Mouse (Mus musculus): ENCODE data around the gene Wnk4. TPM values are rescaled to one million over a fixed set of nuclear protein-coding genes. Genes with fewer than 3 reads are reported as not detected.

Wnk4 gene
- polyA plus RNA-seq, 1 experiment, result 10.4 TPM

GRCm38 (mm10) chr11:101226065-101226701 is 34.2 kb upstream of the Wnk4 start, which contains the start of gene Ezh1:
TSS of gene Ezh1 (minus strand) at chr11:101226463.
- WGBS, result under 1% methylated on average over 54 of the region's 56 CpGs
- Histone ChIP-seq H3K4me3 (replicated peaks; ENCODE audit: extremely low read depth, low read depth, low read length) (peak within 1 kb of the TSS; percentile 90), H3K4me1 (ENCODE audit: control insufficient read depth, insufficient read depth, low read length) (peaks cover 7% of the 10 kb centered on the region)
- peak; percentile 92 for DNase-seq
- TF ChIP-seq CTCF (IDR thresholded peaks at IDR 0.05; ENCODE audit: insufficient read depth, low read length), result no peak
- peak; percentile 72; the same call in 1 of the 2 replicates for TF ChIP-seq POLR2A (IDR thresholded peaks at IDR 0.05; ENCODE audit: borderline replicate concordance, extremely low read depth, low read depth, low read length)

GRCm38 (mm10) chr11:101229361-101229900 is 30.9 kb upstream of the Wnk4 start:
- peaks cover 7% of the 10 kb centered on the region for H3K4me1 ChIP-seq (ENCODE audit: control insufficient read depth, insufficient read depth, low read length)
- no peak overlapping the region for H3K4me3 ChIP-seq (replicated peaks; ENCODE audit: extremely low read depth, low read depth, low read length)
- TF ChIP-seq CTCF (IDR thresholded peaks at IDR 0.05; ENCODE audit: insufficient read depth, low read length), result no peak
- no peak for TF ChIP-seq POLR2A (IDR thresholded peaks at IDR 0.05; ENCODE audit: borderline replicate concordance, extremely low read depth, low read depth, low read length)
- WGBS, result 22% methylated on average over 8 of the region's 8 CpGs
- DNase-seq, result no peak

GRCm38 (mm10) chr11:101230061-101230511 is 30.3 kb upstream of the Wnk4 start:
- TF ChIP-seq POLR2A (IDR thresholded peaks at IDR 0.05; ENCODE audit: borderline replicate concordance, extremely low read depth, low read depth, low read length) (0 out of 2 replicates have a peak, but pooled peaks have one; percentile 19), CTCF (IDR thresholded peaks at IDR 0.05; ENCODE audit: insufficient read depth, low read length) (no peak)
- no peak overlapping the region for H3K4me3 ChIP-seq (replicated peaks; ENCODE audit: extremely low read depth, low read depth, low read length)
- no peak for DNase-seq
- H3K4me1 ChIP-seq (ENCODE audit: control insufficient read depth, insufficient read depth, low read length), result peaks cover 6% of the 10 kb centered on the region
- WGBS, result 25% methylated on average over 2 of the region's 2 CpGs

GRCm38 (mm10) chr11:101230526-101230925 is 29.8 kb upstream of the Wnk4 start:
- TF ChIP-seq CTCF (IDR thresholded peaks at IDR 0.05; ENCODE audit: insufficient read depth, low read length) (no peak), POLR2A (IDR thresholded peaks at IDR 0.05; ENCODE audit: borderline replicate concordance, extremely low read depth, low read depth, low read length) (no peak)
- Histone ChIP-seq H3K4me1 (ENCODE audit: control insufficient read depth, insufficient read depth, low read length) (peaks cover 4% of the 10 kb centered on the region), H3K4me3 (replicated peaks; ENCODE audit: extremely low read depth, low read depth, low read length) (peak overlapping the region; percentile 7)
- no peak for DNase-seq
- 24% methylated on average over 5 of the region's 5 CpGs for WGBS

- 5% methylated on average over 18 of the region's 18 CpGs for WGBS
- DNase-seq, result peak; percentile 56
- TF ChIP-seq CTCF (IDR thresholded peaks at IDR 0.05; ENCODE audit: insufficient read depth, low read length) (no peak), POLR2A (IDR thresholded peaks at IDR 0.05; ENCODE audit: borderline replicate concordance, extremely low read depth, low read depth, low read length) (peak; percentile 74)
- H3K4me1 ChIP-seq (ENCODE audit: control insufficient read depth, insufficient read depth, low read length), result peaks cover 4% of the 10 kb centered on the region
- H3K4me3 ChIP-seq (replicated peaks; ENCODE audit: extremely low read depth, low read depth, low read length), result peak overlapping the region; percentile 40
These were observed 29.1 kb upstream of the Wnk4 start for GRCm38 (mm10) chr11:101230991-101231871.

- Histone ChIP-seq H3K4me1 (ENCODE audit: control insufficient read depth, insufficient read depth, low read length) (peaks cover 5% of the 10 kb centered on the region), H3K4me3 (replicated peaks; ENCODE audit: extremely low read depth, low read depth, low read length) (peak overlapping the region; percentile 40)
- peak; percentile 42 for DNase-seq
- 0 out of 2 replicates have a peak, but pooled peaks have one; percentile 15 for TF ChIP-seq POLR2A (IDR thresholded peaks at IDR 0.05; ENCODE audit: borderline replicate concordance, extremely low read depth, low read depth, low read length)
- no peak for TF ChIP-seq CTCF (IDR thresholded peaks at IDR 0.05; ENCODE audit: insufficient read depth, low read length)
- WGBS, result 33% methylated on average over 6 of the region's 6 CpGs
These were observed 28.1 kb upstream of the Wnk4 start for GRCm38 (mm10) chr11:101232010-101232839.

GRCm38 (mm10) chr11:101233240-101233639 is 27.1 kb upstream of the Wnk4 start:
- no peak overlapping the region for H3K4me3 ChIP-seq (replicated peaks; ENCODE audit: extremely low read depth, low read depth, low read length)
- 34% methylated on average over 1 of the region's 1 CpGs for WGBS
- DNase-seq, result no peak
- TF ChIP-seq CTCF (IDR thresholded peaks at IDR 0.05; ENCODE audit: insufficient read depth, low read length) (no peak), POLR2A (IDR thresholded peaks at IDR 0.05; ENCODE audit: borderline replicate concordance, extremely low read depth, low read depth, low read length) (no peak)
- H3K4me1 ChIP-seq (ENCODE audit: control insufficient read depth, insufficient read depth, low read length), result peaks cover 6% of the 10 kb centered on the region

GRCm38 (mm10) chr11:101234124-101234523 is 26.2 kb upstream of the Wnk4 start:
- Histone ChIP-seq H3K4me1 (ENCODE audit: control insufficient read depth, insufficient read depth, low read length) (peaks cover 6% of the 10 kb centered on the region), H3K4me3 (replicated peaks; ENCODE audit: extremely low read depth, low read depth, low read length) (no peak overlapping the region)
- TF ChIP-seq CTCF (IDR thresholded peaks at IDR 0.05; ENCODE audit: insufficient read depth, low read length) (no peak), POLR2A (IDR thresholded peaks at IDR 0.05; ENCODE audit: borderline replicate concordance, extremely low read depth, low read depth, low read length) (no peak)
- no peak for DNase-seq

All from lung, adult 2 months (tissue).